Mouse (Mus musculus) ES-E14 (cell line): ENCODE data around the gene Trim8. TPM values are rescaled to one million over a fixed set of nuclear protein-coding genes. Genes with fewer than 3 reads are reported as not detected.

Experiments used
- DNase-seq: peaks from one replicate; pipeline ENCODE4 v3.0.0-alpha.2; 2013; ENCODE audit warnings: low read depth, low spot score
- H3K27ac ChIP-seq: 2 replicates; pipeline ENCODE4 v1.5.1; 2012; ENCODE audit warnings: low read depth, mild to moderate bottlenecking, low read length, moderate library complexity, mixed read lengths; ENCODE audit not compliant: poor library complexity, insufficient read depth, severe bottlenecking
- H3K36me3 ChIP-seq: 2 replicates; pipeline ENCODE4 v1.6.1; 2012; ENCODE audit warnings: mild to moderate bottlenecking, low read length, moderate library complexity, mixed read lengths; ENCODE audit not compliant: control insufficient read depth, poor library complexity, insufficient read depth, severe bottlenecking
- H3K4me1 ChIP-seq, 2 experiments: fragments of 150-350 bp in 1 of 2; sonication (generic) in 1 of 2; 2 replicates each; pipeline ENCODE4 v1.6.1; 2012; ENCODE audit warnings: low read length in 2 of 2, mild to moderate bottlenecking in 1 of 2, mixed read lengths in 1 of 2; ENCODE audit not compliant: control insufficient read depth in 2 of 2, insufficient read depth in 2 of 2, poor library complexity in 1 of 2
- H3K4me3 ChIP-seq, 2 experiments: fragments of 150-350 bp in 1 of 2; sonication (generic) in 1 of 2; 2 replicates each; pipeline ENCODE4 v1.5.1; 2012; ENCODE audit warnings: low read length in 2 of 2, low read depth in 1 of 2, mild to moderate bottlenecking in 1 of 2, mixed read lengths in 1 of 2; ENCODE audit not compliant: insufficient read depth in 1 of 2, poor library complexity in 1 of 2, severe bottlenecking in 1 of 2
- H3K9ac ChIP-seq: 2 replicates; pipeline ENCODE4 v1.6.1; 2012; ENCODE audit warnings: low read depth, mild to moderate bottlenecking, low read length, mixed read lengths; ENCODE audit not compliant: poor library complexity, insufficient read depth, severe bottlenecking
- H3K9me3 ChIP-seq: fragments of 150-350 bp; sonication (generic); 2 replicates; pipeline ENCODE4 v1.6.1; 2012; ENCODE audit warnings: low read depth, mild to moderate bottlenecking, low read length; ENCODE audit not compliant: control insufficient read depth, insufficient read depth
- CHD2 ChIP-seq: IDR thresholded peaks from 2 replicates; pipeline ENCODE4 v1.6.1; 2014; ENCODE audit warnings: mild to moderate bottlenecking, low read depth, low read length, inconsistent platforms
- HCFC1 ChIP-seq: IDR thresholded peaks from 2 replicates; pipeline ENCODE4 v1.6.1; 2012; ENCODE audit warnings: low read length, inconsistent platforms, borderline replicate concordance; ENCODE audit not compliant: insufficient read depth
- MAFK ChIP-seq: IDR thresholded peaks from 2 replicates; pipeline ENCODE4 v1.6.1; 2014; ENCODE audit warnings: mild to moderate bottlenecking, low read depth, low read length, inconsistent platforms; ENCODE audit not compliant: insufficient read depth
- ZC3H11A ChIP-seq: IDR thresholded peaks from 2 replicates; pipeline ENCODE4 v1.6.1; 2012; ENCODE audit warnings: low read depth, mild to moderate bottlenecking, inconsistent platforms, low read length, borderline replicate concordance
- ZNF384 ChIP-seq: IDR thresholded peaks from 2 replicates; pipeline ENCODE4 v1.6.1; 2012; ENCODE audit warnings: low read depth, low read length, inconsistent platforms
- in situ Hi-C, 2 experiments: fragments of 600-800 bp; cut with MboI; formaldehyde crosslinking; loops; one replicate each; pipeline ENCODE4 v1.15.1; 2025; ENCODE audit warnings: low sequenced_read_pairs in 2 of 2, inconsistent platforms in 1 of 2; ENCODE audit not compliant: unreplicated experiment in 2 of 2
- total RNA-seq: library from RNA; depleted of rRNA; stranded (reverse); fragments of 300-350 nt; gene quantifications from 2 replicates; pipeline ENCODE4 v1.2.3, GENCODE M21; 2012; rRNA removed

Gene Trim8
- 26.1 and 33.2 TPM in 2 replicates for total RNA-seq

DNA sequence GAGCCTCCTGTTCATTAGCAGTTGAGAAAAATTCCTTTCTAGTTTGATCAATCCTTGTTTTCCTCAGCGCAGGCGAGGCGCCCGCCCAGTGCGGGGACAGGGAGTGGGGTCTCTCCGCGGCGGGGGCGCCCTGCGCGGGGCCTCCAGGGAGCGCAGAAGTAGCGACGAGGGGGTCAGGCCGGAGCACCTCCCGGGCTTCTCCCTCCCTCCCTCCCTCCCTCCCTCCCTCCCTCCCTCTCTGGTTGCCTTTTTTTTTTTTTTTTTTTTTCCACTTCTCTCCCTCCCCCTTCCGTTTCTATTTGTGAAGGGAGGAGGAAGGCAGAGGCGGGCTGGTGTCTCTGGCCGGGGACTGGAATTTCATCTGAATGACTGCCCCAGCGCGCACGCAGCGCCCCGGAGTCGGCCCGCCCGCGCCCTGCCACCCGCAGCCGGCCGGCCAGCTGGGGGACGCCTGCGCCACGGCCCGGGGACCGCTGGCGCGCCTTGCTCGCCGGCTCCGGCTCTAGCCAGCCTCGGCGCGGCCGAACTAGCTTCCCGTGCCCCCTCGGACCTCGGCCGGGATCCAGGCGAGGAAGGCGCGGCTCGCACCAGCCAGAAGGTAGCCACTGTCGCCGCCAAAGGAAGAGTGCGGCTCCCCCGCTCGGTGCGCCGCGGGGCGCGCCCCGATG is at the start of gene Trim8:
Gene Trim8, plus strand, starts transcription at position 302 of the 668 bp plus-strand sequence.
- Histone ChIP-seq H3K4me3 (peak within 1 kb of the TSS; percentile 76 to 92), H3K36me3 (peaks cover 11% of the 10 kb centered on the region), H3K4me1 (peaks cover 18 to 19% of the 10 kb centered on the region in 2 experiments), H3K27ac (peak within 1 kb of the TSS; percentile 98), H3K9me3 (no peaks in the 10 kb centered on the region), H3K9ac (peak within 1 kb of the TSS; percentile 96)
- no peak for DNase-seq
- in situ Hi-C loops, result no loop called here
- 0 out of 2 replicates have a peak, but pooled peaks have one; percentile 42 for TF ChIP-seq HCFC1
- no peak for TF ChIP-seq CHD2
- TF ChIP-seq ZNF384, result peak; percentile 94

DNA sequence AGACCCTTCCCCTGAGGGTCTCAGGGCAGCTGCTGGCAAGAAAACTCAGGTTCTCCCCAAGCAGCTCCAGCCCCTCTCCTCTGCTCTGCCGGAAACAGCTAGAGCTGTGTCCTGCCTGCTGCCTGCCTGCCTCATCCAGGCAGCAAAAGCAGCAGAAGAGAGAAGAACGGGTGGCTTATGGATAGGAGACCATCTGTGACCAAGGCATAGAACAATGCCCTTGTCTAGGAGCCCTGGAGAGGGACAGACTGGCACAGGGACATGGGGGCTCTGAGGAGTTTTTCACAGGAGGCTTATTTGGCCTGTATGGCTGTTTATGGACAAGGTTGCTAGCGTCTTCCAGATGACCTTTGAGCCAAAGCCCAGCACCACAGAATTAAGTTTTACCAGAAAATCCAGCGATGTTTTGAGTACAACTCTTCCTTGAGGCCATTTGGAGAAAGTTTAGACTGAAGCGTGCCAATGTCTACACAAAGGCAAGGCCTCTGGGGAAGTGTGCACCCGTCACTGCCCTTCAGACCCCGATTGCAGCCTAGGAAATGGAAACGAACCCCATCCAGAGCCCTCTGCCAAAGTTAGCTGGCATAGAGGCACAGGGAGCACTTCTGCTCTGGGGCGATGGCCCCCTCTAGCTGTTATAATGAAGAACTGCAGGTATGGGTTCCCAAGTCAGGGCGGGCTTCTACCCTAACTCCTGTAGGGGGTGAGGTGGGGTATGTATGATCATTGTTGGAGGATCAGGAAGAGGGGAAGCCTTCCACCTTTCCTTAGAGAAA is 49.3 kb upstream of the Trim8 start:
- peaks cover 3% of the 10 kb centered on the region; the same call in 1 of the 2 replicates for H3K36me3 ChIP-seq
- DNase-seq, result peak; percentile 56
- no peak overlapping the region for H3K27ac ChIP-seq
- in situ Hi-C loops, result no loop called here
- no peaks in the 10 kb centered on the region for H3K9me3 ChIP-seq
- no peak for TF ChIP-seq MAFK
- TF ChIP-seq ZC3H11A, result no peak
- no peak for TF ChIP-seq CHD2
- no peak for TF ChIP-seq HCFC1
- no peak for TF ChIP-seq ZNF384
- H3K4me1 ChIP-seq, result peaks cover 0 to 7% of the 10 kb centered on the region in 2 experiments; a peak in 1 of 4 replicates
- no peak overlapping the region for H3K4me3 ChIP-seq
- H3K9ac ChIP-seq, result no peak overlapping the region; the same call in 1 of the 2 replicates

GRCm38 (mm10) chr19:46452916-46453315 is 48.6 kb upstream of the Trim8 start:
- Histone ChIP-seq H3K36me3 (peaks cover 3% of the 10 kb centered on the region; the same call in 1 of the 2 replicates), H3K4me1 (peaks cover 0 to 5% of the 10 kb centered on the region in 2 experiments; a peak in 1 of 4 replicates), H3K27ac (no peak overlapping the region), H3K9me3 (no peaks in the 10 kb centered on the region), H3K4me3 (no peak overlapping the region), H3K9ac (no peak overlapping the region)
- TF ChIP-seq ZNF384 (no peak), ZC3H11A (no peak), CHD2 (no peak), MAFK (no peak), HCFC1 (no peak)
- in situ Hi-C loops, result no loop called here
- no peak for DNase-seq

DNA sequence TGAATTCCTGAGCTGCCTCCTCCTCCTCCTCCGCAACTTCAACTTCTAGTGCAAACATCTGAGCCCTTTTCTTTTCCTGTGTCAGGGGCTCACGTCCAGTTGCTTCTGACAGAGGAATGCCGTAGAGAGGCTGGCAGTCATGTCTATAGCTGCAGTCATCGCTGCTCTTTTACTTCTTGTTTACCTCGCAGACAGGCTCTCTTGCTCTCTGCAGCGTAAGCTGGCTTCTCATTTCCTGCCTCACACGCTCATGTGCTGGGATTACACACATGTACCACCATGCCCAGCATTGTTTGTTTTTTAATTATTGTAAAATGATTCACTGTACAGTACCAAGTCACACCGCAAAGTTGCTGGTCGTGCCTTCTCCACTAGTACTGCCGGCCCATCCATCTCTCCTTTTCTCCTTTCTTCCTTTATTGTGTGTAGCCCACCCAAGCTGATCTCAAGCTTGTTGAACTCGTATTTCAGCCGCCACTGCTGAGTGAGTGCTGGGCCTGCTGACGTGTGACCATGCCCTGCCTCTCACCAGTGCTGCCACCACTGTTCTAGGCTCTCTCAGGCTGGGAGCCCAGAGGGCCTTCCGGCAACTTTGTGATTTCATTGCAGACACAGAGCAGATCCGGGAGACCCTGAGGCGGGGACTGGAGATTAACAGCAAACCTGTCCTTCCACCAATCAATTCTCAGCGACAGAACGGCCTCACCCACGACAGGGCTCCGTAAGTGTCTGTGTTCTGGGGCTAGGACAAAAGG is 47.2 kb upstream of the Trim8 start:
- Histone ChIP-seq H3K4me1 (no peaks in the 10 kb centered on the region; a peak in 1 of 4 replicates), H3K36me3 (peaks cover 3% of the 10 kb centered on the region; the same call in 1 of the 2 replicates), H3K9ac (no peak overlapping the region), H3K27ac (no peak overlapping the region), H3K9me3 (no peaks in the 10 kb centered on the region), H3K4me3 (no peak overlapping the region)
- in situ Hi-C loops, result no loop called here
- no peak for DNase-seq
- TF ChIP-seq HCFC1 (no peak), ZNF384 (no peak), MAFK (no peak), CHD2 (no peak), ZC3H11A (no peak)
